Mouse (Mus musculus) liver, postnatal 0 days (tissue): Measurements from ENCODE around the gene Ripk1. TPM values are rescaled to one million over a fixed set of nuclear protein-coding genes. Genes with fewer than 3 reads are reported as not detected.

Source experiments
- ATAC-seq: fragments of 200-750 bp; cut with Nextera tagmentation; 2 replicates; pipeline ENCODE4 v1.8.0; 2017; ENCODE audit warnings: mild to moderate bottlenecking, moderate library complexity
- DNase-seq: peaks from one replicate; pipeline ENCODE4 v3.0.0-alpha.2; 2016
- H3K27ac ChIP-seq: fragments of 300-500 bp; sonication (generic); 2 replicates; pipeline ENCODE4 v1.5.1; 2014; ENCODE audit warnings: antibody characterized with exemption, moderate library complexity, mild to moderate bottlenecking, low read depth
- H3K27me3 ChIP-seq: fragments of 300-500 bp; sonication (generic); 2 replicates; pipeline ENCODE4 v1.6.1; 2014; ENCODE audit warnings: low read length, control low read depth, mixed read lengths; ENCODE audit not compliant: insufficient read depth
- H3K36me3 ChIP-seq: fragments of 300-500 bp; sonication (generic); replicated peaks from 2 replicates; pipeline ENCODE4 v1.6.1; 2014; ENCODE audit warnings: mild to moderate bottlenecking, control low read depth, low read length, moderate library complexity, mixed read lengths; ENCODE audit not compliant: insufficient read depth
- H3K4me1 ChIP-seq: fragments of 300-500 bp; sonication (generic); 2 replicates; pipeline ENCODE4 v1.6.1; 2014; ENCODE audit warnings: antibody characterized with exemption, mild to moderate bottlenecking, control low read depth; ENCODE audit not compliant: insufficient read depth
- H3K4me2 ChIP-seq: fragments of 300-500 bp; sonication (generic); 2 replicates; pipeline ENCODE4 v1.6.1; 2014; ENCODE audit warnings: low read depth, mild to moderate bottlenecking, low read length, moderate library complexity, mixed read lengths
- H3K4me3 ChIP-seq: fragments of 300-500 bp; sonication (generic); 2 replicates; pipeline ENCODE4 v1.5.1; 2014; ENCODE audit warnings: low read depth, low read length
- H3K9ac ChIP-seq: fragments of 300-500 bp; sonication (generic); replicated peaks from 2 replicates; pipeline ENCODE4 v1.6.1; 2014; ENCODE audit warnings: mild to moderate bottlenecking, moderate library complexity
- H3K9me3 ChIP-seq: fragments of 300-500 bp; sonication (generic); 2 replicates; pipeline ENCODE4 v1.6.1; 2016; ENCODE audit warnings: mild to moderate bottlenecking, control low read depth, low read length, mixed read lengths
- CTCF ChIP-seq: sonication (generic); IDR thresholded peaks from 2 replicates; pipeline ENCODE4 v1.5.1; 2016; ENCODE audit warnings: antibody characterized with exemption, low read depth
- EP300 ChIP-seq: IDR thresholded peaks from 2 replicates; pipeline ENCODE4 v1.6.1; 2016; ENCODE audit warnings: antibody characterized with exemption, low read depth, mild to moderate bottlenecking
- WGBS: fragments of 180-500 bp; shearing (Covaris S2); extraction: QIAGEN DNeasy Blood & Tissue Kit; methylation state at CpG from one replicate; pipeline ENCODE4 v1.1.7; 2014; ENCODE audit not compliant: insufficient replicate concordance; 5-methylcytosine and 5-hydroxymethylcytosine counted together
- polyA plus RNA-seq: library from polyadenylated mRNA; unstranded; fragments of >200 nt; fragmentation: Nextera tagmentation; extraction: Ambion mirVana; gene quantifications from 2 replicates; pipeline ENCODE4 v1.2.1, GENCODE M21; 2015

The Ripk1 gene
- polyA plus RNA-seq, 1 experiment from 2014 or later: 11.3 TPM

DNA sequence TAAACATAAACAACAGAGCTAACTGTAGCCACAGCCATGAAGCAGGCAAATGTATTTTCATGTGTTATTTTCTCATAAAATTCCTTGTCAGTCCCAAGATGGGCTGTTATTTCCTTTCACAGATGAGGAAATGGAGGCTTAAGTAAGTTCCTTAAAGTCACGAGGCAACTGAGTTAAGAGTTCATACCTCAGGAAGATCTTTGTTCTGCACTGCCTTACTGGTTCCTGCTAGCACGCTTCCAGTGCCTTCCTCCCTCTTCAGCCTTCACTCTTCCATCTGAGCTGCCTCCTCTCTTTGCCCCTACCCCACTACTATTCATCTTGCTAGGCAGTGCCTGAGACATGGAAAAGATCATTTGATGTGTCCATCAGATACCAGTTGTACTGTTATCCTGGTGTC, 5.1 kb downstream of the Ripk1 start:
- DNase-seq: no peak
- peak overlapping the region; percentile 31; the same call in 1 of the 2 replicates for H3K4me2 ChIP-seq
- H3K9ac ChIP-seq: no peak overlapping the region
- H3K36me3 ChIP-seq: peaks cover 26% of the 10 kb centered on the region
- no peaks in the 10 kb centered on the region for H3K9me3 ChIP-seq
- H3K27ac ChIP-seq: peak overlapping the region; percentile 41
- no peak overlapping the region for H3K4me3 ChIP-seq
- WGBS: 54% methylated on average over 2 of the region's 2 CpGs
- TF ChIP-seq CTCF: no peak
- TF ChIP-seq EP300: peak; percentile 12; the same call in 1 of the 2 replicates
- H3K4me1 ChIP-seq: peaks cover 5% of the 10 kb centered on the region
- no peaks in the 10 kb centered on the region for H3K27me3 ChIP-seq
- no peak for ATAC-seq

DNA sequence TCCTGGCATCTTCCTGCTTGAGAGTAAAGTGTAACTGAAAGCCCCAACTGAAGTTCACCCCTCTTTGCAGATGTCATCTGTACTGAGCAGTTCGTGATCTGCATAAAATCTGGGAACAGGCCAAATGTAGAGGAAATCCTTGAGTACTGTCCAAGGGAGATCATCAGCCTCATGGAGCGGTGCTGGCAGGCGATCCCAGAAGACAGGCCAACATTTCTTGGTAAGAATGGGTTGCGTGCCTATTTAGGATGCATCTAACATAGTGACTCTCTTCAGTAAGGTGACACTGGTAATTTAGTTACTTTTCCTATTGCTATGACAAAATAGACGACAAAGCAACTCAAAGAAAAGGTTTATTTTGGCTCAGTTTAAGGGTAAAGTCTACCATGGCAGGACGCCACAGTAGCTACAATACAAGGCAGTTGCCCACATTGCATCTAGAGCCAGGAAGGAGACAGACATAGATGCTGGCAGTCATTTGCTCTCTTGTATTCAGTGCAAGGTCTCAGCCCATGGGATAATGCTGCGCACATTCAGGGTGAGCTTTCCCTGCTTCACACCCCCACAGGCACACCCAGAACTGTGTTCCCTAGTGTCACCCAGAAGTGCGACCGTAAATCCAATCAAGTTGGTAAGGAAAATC, 14.9 kb downstream of the Ripk1 start:
- Histone ChIP-seq H3K4me3 (no peak overlapping the region), H3K27me3 (no peaks in the 10 kb centered on the region), H3K9ac (no peak overlapping the region), H3K36me3 (peaks cover 84% of the 10 kb centered on the region), H3K4me2 (no peak overlapping the region), H3K9me3 (no peaks in the 10 kb centered on the region), H3K27ac (no peak overlapping the region), H3K4me1 (no peaks in the 10 kb centered on the region)
- TF ChIP-seq EP300 (no peak), CTCF (no peak)
- ATAC-seq (no peak), DNase-seq (no peak)
- WGBS: 88% methylated on average over 9 of the region's 9 CpGs

DNA sequence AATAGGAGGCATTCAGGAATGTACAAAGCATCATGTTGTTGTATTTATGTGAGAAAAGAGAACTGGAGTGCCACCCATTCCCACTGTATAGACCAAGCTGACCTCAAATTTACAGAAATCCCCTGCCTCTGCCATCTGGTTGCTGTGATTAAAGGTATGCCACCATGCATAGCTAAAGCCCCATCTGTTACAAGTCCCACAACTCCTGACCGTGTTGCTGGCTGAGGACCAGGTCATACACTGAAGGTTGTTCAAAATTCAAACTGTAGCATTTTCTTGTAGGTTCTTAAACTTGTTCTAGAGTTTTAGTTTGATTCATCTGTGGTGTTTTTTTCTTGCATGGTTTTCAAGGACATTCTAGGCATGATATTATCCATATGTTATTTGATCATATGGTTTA, 16.4 kb downstream of the Ripk1 start:
- DNase-seq (no peak), ATAC-seq (no peak)
- Histone ChIP-seq H3K9me3 (no peaks in the 10 kb centered on the region), H3K4me3 (no peak overlapping the region), H3K36me3 (peaks cover 90% of the 10 kb centered on the region), H3K27me3 (no peaks in the 10 kb centered on the region), H3K4me1 (no peaks in the 10 kb centered on the region), H3K27ac (no peak overlapping the region), H3K4me2 (no peak overlapping the region), H3K9ac (no peak overlapping the region)
- no peak for TF ChIP-seq CTCF
- no peak for TF ChIP-seq EP300
- WGBS: 94% methylated on average over 1 of the region's 1 CpGs

DNA sequence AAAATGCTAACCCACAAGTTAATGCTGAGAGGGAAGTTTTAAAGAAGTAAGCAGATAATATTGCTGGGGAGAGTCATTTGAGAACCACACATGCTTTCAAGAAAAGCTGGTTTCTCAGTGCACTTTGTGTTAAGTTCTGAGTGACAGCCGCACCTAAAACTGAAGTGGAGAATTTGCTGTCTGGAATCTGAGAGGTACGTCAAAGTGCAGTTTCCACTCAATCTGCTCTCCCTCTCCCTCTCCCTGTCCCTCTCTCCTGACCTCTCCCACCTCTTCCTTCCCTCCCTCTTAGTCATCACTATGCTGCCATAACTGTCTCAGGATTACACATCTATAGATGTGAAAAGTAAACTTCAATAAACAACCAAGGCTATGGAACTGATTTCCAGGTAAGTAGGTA, 19.8 kb downstream of the Ripk1 start:
- Histone ChIP-seq H3K4me1 (no peaks in the 10 kb centered on the region), H3K27ac (no peak overlapping the region), H3K36me3 (peaks cover 65% of the 10 kb centered on the region), H3K4me2 (no peak overlapping the region), H3K4me3 (no peak overlapping the region), H3K9ac (no peak overlapping the region), H3K9me3 (no peaks in the 10 kb centered on the region), H3K27me3 (no peaks in the 10 kb centered on the region)
- ATAC-seq (no peak), DNase-seq (no peak)
- TF ChIP-seq CTCF: no peak
- no peak for TF ChIP-seq EP300
- WGBS: 89% methylated on average over 2 of the region's 2 CpGs

DNA sequence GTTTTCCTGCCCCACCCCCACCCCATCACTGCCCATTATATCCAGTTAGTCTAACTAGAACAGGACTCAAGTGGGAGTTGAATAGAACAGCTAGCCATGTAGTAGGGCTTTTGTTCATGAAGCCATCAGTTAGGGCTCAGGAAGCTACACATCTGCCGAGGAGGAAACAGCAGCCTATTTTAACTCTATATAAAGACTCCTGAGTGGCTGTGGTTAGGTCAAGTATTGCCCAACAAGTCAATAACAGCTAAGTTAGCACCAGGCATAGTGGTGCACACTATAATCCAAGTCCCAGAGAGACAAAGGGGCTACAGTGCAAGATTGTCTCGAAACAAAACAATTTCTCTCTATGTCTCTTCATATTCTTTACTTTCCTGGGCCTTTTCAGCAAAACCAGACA, 29.9 kb downstream of the Ripk1 start:
- ATAC-seq (peak; percentile 65), DNase-seq (peak; percentile 26)
- Histone ChIP-seq H3K9ac (no peak overlapping the region), H3K4me2 (no peak overlapping the region), H3K4me1 (peaks cover 30% of the 10 kb centered on the region), H3K27ac (peak overlapping the region; percentile 55; the same call in 1 of the 2 replicates), H3K9me3 (no peaks in the 10 kb centered on the region), H3K27me3 (no peaks in the 10 kb centered on the region), H3K4me3 (no peak overlapping the region), H3K36me3 (peaks cover 54% of the 10 kb centered on the region)
- 29% methylated on average over 2 of the region's 2 CpGs for WGBS
- no peak for TF ChIP-seq EP300
- TF ChIP-seq CTCF: no peak

DNA sequence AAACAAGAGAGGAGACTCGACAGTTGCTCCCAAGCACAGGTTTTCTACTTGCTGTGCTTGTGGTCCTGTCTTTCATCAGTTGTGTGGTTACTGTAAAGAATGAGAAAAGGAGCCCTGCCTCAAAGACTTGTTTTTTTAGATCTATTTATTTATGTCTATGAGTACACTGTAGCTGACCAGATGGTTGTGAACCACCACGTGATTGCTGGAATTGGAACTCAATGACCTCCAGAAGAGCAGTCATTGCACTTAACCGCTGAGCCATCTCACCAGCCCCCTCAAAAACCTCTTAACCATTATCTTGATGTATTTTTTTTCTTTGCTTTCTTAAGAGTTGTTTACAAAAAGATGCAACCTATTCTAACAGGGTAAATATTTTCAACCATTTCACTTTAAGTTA, 33.3 kb downstream of the Ripk1 start:
- WGBS: 68% methylated on average over 3 of the region's 3 CpGs
- DNase-seq: no peak
- Histone ChIP-seq H3K9ac (no peak overlapping the region), H3K9me3 (no peaks in the 10 kb centered on the region), H3K27me3 (no peaks in the 10 kb centered on the region), H3K27ac (no peak overlapping the region), H3K4me2 (no peak overlapping the region), H3K36me3 (peaks cover 27% of the 10 kb centered on the region), H3K4me3 (no peak overlapping the region), H3K4me1 (peaks cover 33% of the 10 kb centered on the region)
- TF ChIP-seq EP300: no peak
- no peak for TF ChIP-seq CTCF
- ATAC-seq: no peak

DNA sequence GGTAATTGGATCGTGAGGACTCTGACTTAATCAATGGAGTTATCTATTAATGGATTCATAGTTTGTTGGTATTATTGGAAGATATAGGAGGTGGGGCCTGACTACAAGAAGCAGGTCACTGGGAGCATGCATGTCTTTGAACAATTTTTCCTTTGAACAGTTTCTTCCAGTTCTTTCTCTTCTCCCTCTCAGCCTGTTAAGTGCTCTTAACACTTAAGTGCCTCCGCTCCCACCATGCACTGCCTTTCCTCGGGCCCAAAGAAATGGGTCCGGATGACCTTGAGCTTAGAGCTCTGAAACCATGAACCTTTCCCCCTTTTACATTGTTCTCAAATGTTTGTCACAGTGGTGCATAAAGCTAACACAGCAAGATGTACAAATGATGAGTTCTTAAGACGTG, 34.6 kb downstream of the Ripk1 start:
- no peak overlapping the region for H3K9ac ChIP-seq
- DNase-seq: no peak
- peak overlapping the region; percentile 88 for H3K4me2 ChIP-seq
- no peak for TF ChIP-seq EP300
- no peak for TF ChIP-seq CTCF
- no peaks in the 10 kb centered on the region for H3K27me3 ChIP-seq
- no peak for ATAC-seq
- WGBS: 77% methylated on average over 5 of the region's 5 CpGs
- peaks cover 17% of the 10 kb centered on the region for H3K36me3 ChIP-seq
- H3K4me1 ChIP-seq: peaks cover 30% of the 10 kb centered on the region
- H3K4me3 ChIP-seq: no peak overlapping the region
- no peak overlapping the region for H3K27ac ChIP-seq
- H3K9me3 ChIP-seq: no peaks in the 10 kb centered on the region
